Mouse (Mus musculus) intestine, postnatal 0 days (tissue): ENCODE measurements around the gene Mrpl38. TPM values are rescaled to one million over a fixed set of nuclear protein-coding genes. Genes with fewer than 3 reads are reported as not detected.

ENCODE experiments used
- ATAC-seq: fragments of 200-750 bp; cut with Nextera tagmentation; 2 replicates; pipeline ENCODE4 v1.8.0; 2017; ENCODE audit warnings: mild to moderate bottlenecking, moderate TSS enrichment, moderate library complexity
- H3K27ac ChIP-seq: fragments of 300-500 bp; sonication (generic); 2 replicates; pipeline ENCODE4 v1.5.1; 2014; ENCODE audit warnings: mild to moderate bottlenecking, low read depth, low read length, moderate library complexity
- H3K27me3 ChIP-seq: fragments of 300-500 bp; sonication (generic); replicated peaks from 2 replicates; pipeline ENCODE4 v1.6.1; 2014; ENCODE audit warnings: low read length, mixed read lengths; ENCODE audit not compliant: control insufficient read depth, insufficient read depth
- H3K36me3 ChIP-seq: fragments of 300-500 bp; sonication (generic); 2 replicates; pipeline ENCODE4 v1.6.1; 2014; ENCODE audit warnings: mild to moderate bottlenecking, moderate library complexity; ENCODE audit not compliant: control insufficient read depth, insufficient read depth
- H3K4me1 ChIP-seq: fragments of 300-500 bp; sonication (generic); replicated peaks from 2 replicates; pipeline ENCODE4 v1.6.1; 2014; ENCODE audit warnings: antibody characterized with exemption, low read length, mixed read lengths; ENCODE audit not compliant: control insufficient read depth, insufficient read depth
- H3K4me2 ChIP-seq: fragments of 300-500 bp; sonication (generic); replicated peaks from 2 replicates; pipeline ENCODE4 v1.6.1; 2014; ENCODE audit warnings: low read depth, mild to moderate bottlenecking, moderate library complexity
- H3K4me3 ChIP-seq: fragments of 300-500 bp; sonication (generic); 2 replicates; pipeline ENCODE4 v1.5.1; 2014; ENCODE audit warnings: low read depth, low read length
- H3K9ac ChIP-seq: fragments of 300-500 bp; sonication (generic); 2 replicates; pipeline ENCODE4 v1.6.1; 2014; ENCODE audit warnings: mild to moderate bottlenecking, low read depth, low read length
- H3K9me3 ChIP-seq: fragments of 300-500 bp; sonication (generic); 2 replicates; pipeline ENCODE4 v1.6.1; 2016; ENCODE audit warnings: mixed run types; ENCODE audit not compliant: control insufficient read depth
- CTCF ChIP-seq: sonication (generic); IDR thresholded peaks from 2 replicates; pipeline ENCODE4 v1.5.1; 2016; ENCODE audit warnings: low read depth, mild to moderate bottlenecking, control low read depth, antibody characterized with exemption, moderate library complexity
- WGBS: fragments of 180-500 bp; shearing (Covaris S2); extraction: QIAGEN DNeasy Blood & Tissue Kit; methylation state at CpG from one replicate; pipeline ENCODE4 v1.1.7; 2014; 5-methylcytosine and 5-hydroxymethylcytosine counted together
- polyA plus RNA-seq: library from polyadenylated mRNA; unstranded; fragments of >200 nt; fragmentation: Nextera tagmentation; extraction: Ambion mirVana; gene quantifications from 2 replicates; pipeline ENCODE4 v1.2.1, GENCODE M21; 2015

Gene Mrpl38
- polyA plus RNA-seq, 1 experiment from 2014 or later: 35.6 TPM

- no peak for TF ChIP-seq CTCF
- Histone ChIP-seq H3K4me3 (no peak overlapping the region), H3K36me3 (peaks cover 75% of the 10 kb centered on the region), H3K27ac (peak overlapping the region; percentile 15; the same call in 1 of the 2 replicates), H3K9me3 (no peaks in the 10 kb centered on the region), H3K27me3 (no peaks in the 10 kb centered on the region), H3K4me2 (no peak overlapping the region), H3K9ac (no peak overlapping the region), H3K4me1 (no peaks in the 10 kb centered on the region)
- peak; percentile 20; the same call in 1 of the 2 replicates for ATAC-seq
- 82% methylated on average over 22 of the region's 22 CpGs for WGBS
Observed at GRCm38 (mm10) chr11:116174775-116175448, 36.2 kb upstream of the Mrpl38 start.

DNA sequence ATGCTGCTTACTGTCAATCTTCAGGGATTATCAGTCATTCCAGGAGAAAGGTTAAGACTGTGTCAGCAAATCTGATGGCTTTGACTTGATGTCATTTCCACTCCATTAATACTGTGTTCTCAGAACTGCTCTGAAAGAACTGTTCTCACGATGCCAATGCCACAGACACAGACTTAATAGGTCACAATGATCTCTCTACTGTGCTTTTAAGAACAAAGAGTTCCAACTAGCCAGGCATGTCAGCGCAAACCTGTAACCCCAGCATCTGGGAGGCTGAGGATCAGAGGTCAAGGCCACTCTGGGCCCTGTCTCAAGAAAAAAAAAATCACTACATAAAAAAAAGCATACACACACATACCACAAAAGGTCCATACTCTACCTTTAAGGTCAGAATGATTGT lies 33.3 kb upstream of the Mrpl38 start:
- 68% methylated on average over 2 of the region's 2 CpGs for WGBS
- peak overlapping the region; percentile 35; the same call in 1 of the 2 replicates for H3K27ac ChIP-seq

GRCm38 (mm10) chr11:116170003-116170800 lies 31.5 kb upstream of the Mrpl38 start:
- no peak overlapping the region for H3K9ac ChIP-seq
- peak overlapping the region; percentile 37; the same call in 1 of the 2 replicates for H3K27ac ChIP-seq
- no peaks in the 10 kb centered on the region for H3K9me3 ChIP-seq

More for the DNA sequence above, 33.3 kb upstream of the Mrpl38 start:
- H3K27me3 ChIP-seq: no peaks in the 10 kb centered on the region
- no peak for ATAC-seq
- no peaks in the 10 kb centered on the region for H3K9me3 ChIP-seq
- H3K36me3 ChIP-seq: peaks cover 51% of the 10 kb centered on the region
- 0 out of 2 replicates have a peak overlapping the region, but pooled peaks have one; percentile 11 for H3K9ac ChIP-seq
- peaks cover 3% of the 10 kb centered on the region; the same call in 1 of the 2 replicates for H3K4me1 ChIP-seq
- TF ChIP-seq CTCF: no peak
- no peak overlapping the region for H3K4me2 ChIP-seq
- H3K4me3 ChIP-seq: no peak overlapping the region

DNA sequence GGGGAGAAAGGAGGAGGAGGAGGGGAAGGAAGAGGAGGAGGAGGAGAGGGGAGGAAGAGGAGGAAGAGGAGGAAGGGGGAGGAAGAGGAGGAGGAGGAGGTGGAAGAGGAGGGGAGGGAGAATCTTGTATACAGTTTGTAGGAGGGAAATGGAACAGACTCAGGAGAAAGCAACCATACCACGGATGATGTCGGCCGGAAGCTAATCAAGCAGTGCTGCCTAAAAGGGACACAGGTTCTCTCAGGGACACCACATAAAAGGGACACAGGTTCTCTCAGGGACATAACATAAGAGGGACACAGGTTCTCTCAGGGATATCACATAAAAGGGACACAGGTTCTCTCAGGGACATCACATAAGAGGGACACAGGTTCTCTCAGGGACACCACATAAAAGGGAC lies 30.5 kb upstream of the Mrpl38 start:
- peaks cover 5% of the 10 kb centered on the region; the same call in 1 of the 2 replicates for H3K4me1 ChIP-seq
- H3K36me3 ChIP-seq: peaks cover 26% of the 10 kb centered on the region
- no peak overlapping the region for H3K4me2 ChIP-seq
- no peak overlapping the region for H3K9ac ChIP-seq
- no peaks in the 10 kb centered on the region for H3K9me3 ChIP-seq
- H3K27me3 ChIP-seq: no peaks in the 10 kb centered on the region
- ATAC-seq: no peak
- WGBS: 90% methylated on average over 3 of the region's 3 CpGs
- no peak overlapping the region for H3K27ac ChIP-seq
- no peak overlapping the region for H3K4me3 ChIP-seq
- no peak for TF ChIP-seq CTCF

More at GRCm38 (mm10) chr11:116170003-116170800, 31.5 kb upstream of the Mrpl38 start:
- no peak; the same call in 1 of the 2 replicates for ATAC-seq
- no peak for TF ChIP-seq CTCF
- no peak overlapping the region for H3K4me3 ChIP-seq
- 46% methylated on average over 5 of the region's 5 CpGs for WGBS
- H3K36me3 ChIP-seq: peaks cover 35% of the 10 kb centered on the region
- no peaks in the 10 kb centered on the region for H3K27me3 ChIP-seq
- no peak overlapping the region for H3K4me2 ChIP-seq
- peaks cover 5% of the 10 kb centered on the region; the same call in 1 of the 2 replicates for H3K4me1 ChIP-seq

DNA sequence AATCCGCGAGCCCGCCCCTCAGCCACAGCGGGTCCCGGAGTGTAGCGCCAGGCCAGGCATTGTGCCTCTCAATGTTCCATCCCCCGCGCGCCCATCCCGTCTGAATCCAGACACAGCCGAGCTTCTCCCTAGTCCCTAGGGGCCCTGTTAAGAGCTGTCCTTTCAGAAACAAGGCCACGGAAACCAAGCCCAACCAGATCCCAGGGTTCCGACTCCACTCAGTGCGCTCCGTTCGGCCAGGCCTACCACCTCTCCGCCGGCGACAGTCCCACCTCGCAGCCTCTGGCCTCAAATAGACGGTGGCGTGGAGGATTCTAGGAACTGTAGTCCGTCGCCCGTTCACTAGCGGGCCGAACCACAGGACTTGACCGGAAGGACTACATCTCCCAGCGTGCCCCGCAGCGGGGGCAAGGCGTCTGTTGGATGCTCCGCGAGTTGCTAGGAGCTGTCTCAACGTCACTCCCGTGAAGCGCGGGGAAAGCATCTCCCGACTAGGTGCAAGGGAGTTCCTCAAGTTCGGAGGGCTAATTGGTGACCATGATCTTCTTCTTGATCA lies 29.3 kb upstream of the Mrpl38 start, which contains the start of gene Fbf1:
Gene Fbf1 (minus strand): TSS at position 283 of the 556 bp plus-strand sequence.
- no peaks in the 10 kb centered on the region for H3K9me3 ChIP-seq
- H3K4me2 ChIP-seq: peak within 1 kb of the TSS; percentile 77
- H3K4me3 ChIP-seq: peak within 1 kb of the TSS; percentile 60
- peaks cover 18% of the 10 kb centered on the region for H3K36me3 ChIP-seq
- WGBS: under 1% methylated on average over 40 of the region's 40 CpGs
- peaks cover 5% of the 10 kb centered on the region; the same call in 1 of the 2 replicates for H3K4me1 ChIP-seq
- H3K9ac ChIP-seq: peak within 1 kb of the TSS; percentile 58
- H3K27ac ChIP-seq: peak within 1 kb of the TSS; percentile 74
- no peaks in the 10 kb centered on the region for H3K27me3 ChIP-seq
- no peak for TF ChIP-seq CTCF
- peak; percentile 87 for ATAC-seq

DNA sequence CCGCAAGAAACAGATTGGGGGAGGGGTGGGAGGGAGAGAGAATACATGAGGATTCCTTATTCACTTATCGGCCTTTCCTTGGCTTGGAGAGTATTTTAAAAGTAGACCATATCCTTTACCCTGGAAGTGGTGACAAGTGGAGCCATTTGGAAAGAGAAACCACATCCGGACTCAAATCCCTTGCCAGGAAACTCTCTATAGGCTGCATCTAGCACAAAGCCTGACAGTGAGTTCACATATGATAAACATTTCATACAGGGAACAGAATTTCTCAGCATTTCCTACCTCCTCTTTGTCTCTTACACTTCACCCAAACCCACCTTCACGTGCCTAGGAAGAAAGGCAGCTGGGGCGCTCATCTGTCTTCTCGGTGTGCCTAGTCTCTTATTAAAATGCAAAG lies 28.6 kb upstream of the Mrpl38 start:
- 12% methylated on average over 6 of the region's 6 CpGs for WGBS
- Histone ChIP-seq H3K9me3 (no peaks in the 10 kb centered on the region), H3K27me3 (no peaks in the 10 kb centered on the region), H3K27ac (peak overlapping the region; percentile 74), H3K9ac (peak overlapping the region; percentile 58), H3K4me1 (peaks cover 5% of the 10 kb centered on the region; the same call in 1 of the 2 replicates), H3K4me3 (peak overlapping the region; percentile 60), H3K4me2 (peak overlapping the region; percentile 77), H3K36me3 (peaks cover 10% of the 10 kb centered on the region)
- TF ChIP-seq CTCF: no peak
- ATAC-seq: no peak
